Mouse (Mus musculus) CD4-positive naive resting alpha-beta T cell, adult 76 days (primary cell): ENCODE results near the gene Gm13693. TPM values are rescaled to one million over a fixed set of nuclear protein-coding genes. Genes with fewer than 3 reads are reported as not detected.

Source experiments
- total RNA-seq: library from RNA; stranded (reverse); gene quantifications from one replicate; pipeline ENCODE4 v1.2.4, GENCODE M21; 2023

The Gm13693 gene
- total RNA-seq = 2.3 TPM

DNA sequence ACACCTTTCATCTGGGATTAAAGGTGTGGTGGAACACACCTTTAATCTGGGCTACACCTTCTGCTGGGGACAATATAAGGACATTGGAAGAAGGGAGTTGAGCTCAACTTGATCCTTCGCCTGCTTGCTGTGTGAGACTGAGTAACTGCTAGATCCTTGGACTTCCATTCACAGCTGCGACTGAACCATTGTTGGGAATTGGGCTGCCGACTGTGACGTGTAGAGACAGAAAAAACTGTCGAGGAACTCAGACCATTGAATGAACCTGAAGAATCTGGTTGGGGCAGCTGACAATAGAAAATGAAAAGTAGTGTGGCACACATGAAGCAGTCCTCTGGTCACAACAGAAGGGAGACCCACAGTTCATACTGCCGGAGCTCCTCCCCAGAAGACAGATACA is at the start of gene Gm13693:
Gm13693 (plus strand) TSS at position 301 of the 400 bp plus-strand sequence.

DNA sequence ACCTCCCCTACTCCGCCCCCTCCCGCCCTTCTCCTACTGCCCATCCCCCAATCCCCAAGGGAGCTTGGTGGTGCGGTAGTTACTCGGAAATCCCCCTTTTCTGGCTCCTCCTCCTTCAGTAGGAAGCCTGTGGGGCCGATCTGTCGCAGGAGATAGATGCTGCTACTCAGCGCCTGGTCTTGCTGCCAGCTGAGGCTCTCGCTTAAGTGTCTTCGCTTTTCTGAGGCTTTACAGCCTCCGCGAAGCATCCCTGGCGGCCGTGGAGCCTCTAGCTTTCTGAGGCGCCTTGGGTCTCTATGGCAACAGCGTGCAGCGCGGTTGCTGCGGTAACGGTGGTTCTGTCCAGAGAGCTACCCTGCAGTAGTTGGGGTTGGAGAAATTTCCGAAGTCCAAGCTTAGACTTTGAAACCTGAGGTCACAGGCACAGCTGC is 20.4 kb upstream of the Gm13693 start, which contains the start of gene Zswim2:
Zswim2 (minus strand) TSS at position 298 of the 431 bp plus-strand sequence.

DNA sequence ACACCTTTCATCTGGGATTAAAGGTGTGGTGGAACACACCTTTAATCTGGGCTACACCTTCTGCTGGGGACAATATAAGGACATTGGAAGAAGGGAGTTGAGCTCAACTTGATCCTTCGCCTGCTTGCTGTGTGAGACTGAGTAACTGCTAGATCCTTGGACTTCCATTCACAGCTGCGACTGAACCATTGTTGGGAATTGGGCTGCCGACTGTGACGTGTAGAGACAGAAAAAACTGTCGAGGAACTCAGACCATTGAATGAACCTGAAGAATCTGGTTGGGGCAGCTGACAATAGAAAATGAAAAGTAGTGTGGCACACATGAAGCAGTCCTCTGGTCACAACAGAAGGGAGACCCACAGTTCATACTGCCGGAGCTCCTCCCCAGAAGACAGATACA is 5.9 kb upstream of the Gm13693 start, which contains the start of gene Gm13698:
Gm13698 (plus strand) TSS at position 301 of the 400 bp plus-strand sequence.

DNA sequence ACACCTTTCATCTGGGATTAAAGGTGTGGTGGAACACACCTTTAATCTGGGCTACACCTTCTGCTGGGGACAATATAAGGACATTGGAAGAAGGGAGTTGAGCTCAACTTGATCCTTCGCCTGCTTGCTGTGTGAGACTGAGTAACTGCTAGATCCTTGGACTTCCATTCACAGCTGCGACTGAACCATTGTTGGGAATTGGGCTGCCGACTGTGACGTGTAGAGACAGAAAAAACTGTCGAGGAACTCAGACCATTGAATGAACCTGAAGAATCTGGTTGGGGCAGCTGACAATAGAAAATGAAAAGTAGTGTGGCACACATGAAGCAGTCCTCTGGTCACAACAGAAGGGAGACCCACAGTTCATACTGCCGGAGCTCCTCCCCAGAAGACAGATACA is 5.7 kb downstream of the Gm13693 start, which contains the start of gene Gm13695:
Gm13695 (plus strand) TSS at position 301 of the 400 bp plus-strand sequence.

DNA sequence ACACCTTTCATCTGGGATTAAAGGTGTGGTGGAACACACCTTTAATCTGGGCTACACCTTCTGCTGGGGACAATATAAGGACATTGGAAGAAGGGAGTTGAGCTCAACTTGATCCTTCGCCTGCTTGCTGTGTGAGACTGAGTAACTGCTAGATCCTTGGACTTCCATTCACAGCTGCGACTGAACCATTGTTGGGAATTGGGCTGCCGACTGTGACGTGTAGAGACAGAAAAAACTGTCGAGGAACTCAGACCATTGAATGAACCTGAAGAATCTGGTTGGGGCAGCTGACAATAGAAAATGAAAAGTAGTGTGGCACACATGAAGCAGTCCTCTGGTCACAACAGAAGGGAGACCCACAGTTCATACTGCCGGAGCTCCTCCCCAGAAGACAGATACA is 11.5 kb downstream of the Gm13693 start, which contains the start of gene Gm13696:
Gm13696 (plus strand) TSS at position 301 of the 400 bp plus-strand sequence.

DNA sequence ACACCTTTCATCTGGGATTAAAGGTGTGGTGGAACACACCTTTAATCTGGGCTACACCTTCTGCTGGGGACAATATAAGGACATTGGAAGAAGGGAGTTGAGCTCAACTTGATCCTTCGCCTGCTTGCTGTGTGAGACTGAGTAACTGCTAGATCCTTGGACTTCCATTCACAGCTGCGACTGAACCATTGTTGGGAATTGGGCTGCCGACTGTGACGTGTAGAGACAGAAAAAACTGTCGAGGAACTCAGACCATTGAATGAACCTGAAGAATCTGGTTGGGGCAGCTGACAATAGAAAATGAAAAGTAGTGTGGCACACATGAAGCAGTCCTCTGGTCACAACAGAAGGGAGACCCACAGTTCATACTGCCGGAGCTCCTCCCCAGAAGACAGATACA is 17.3 kb downstream of the Gm13693 start, which contains the start of gene Gm13694:
Gm13694 (plus strand) TSS at position 301 of the 400 bp plus-strand sequence.

DNA sequence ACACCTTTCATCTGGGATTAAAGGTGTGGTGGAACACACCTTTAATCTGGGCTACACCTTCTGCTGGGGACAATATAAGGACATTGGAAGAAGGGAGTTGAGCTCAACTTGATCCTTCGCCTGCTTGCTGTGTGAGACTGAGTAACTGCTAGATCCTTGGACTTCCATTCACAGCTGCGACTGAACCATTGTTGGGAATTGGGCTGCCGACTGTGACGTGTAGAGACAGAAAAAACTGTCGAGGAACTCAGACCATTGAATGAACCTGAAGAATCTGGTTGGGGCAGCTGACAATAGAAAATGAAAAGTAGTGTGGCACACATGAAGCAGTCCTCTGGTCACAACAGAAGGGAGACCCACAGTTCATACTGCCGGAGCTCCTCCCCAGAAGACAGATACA is 23.1 kb downstream of the Gm13693 start, which contains the start of gene Gm13697:
Gm13697 (plus strand) TSS at position 301 of the 400 bp plus-strand sequence.

DNA sequence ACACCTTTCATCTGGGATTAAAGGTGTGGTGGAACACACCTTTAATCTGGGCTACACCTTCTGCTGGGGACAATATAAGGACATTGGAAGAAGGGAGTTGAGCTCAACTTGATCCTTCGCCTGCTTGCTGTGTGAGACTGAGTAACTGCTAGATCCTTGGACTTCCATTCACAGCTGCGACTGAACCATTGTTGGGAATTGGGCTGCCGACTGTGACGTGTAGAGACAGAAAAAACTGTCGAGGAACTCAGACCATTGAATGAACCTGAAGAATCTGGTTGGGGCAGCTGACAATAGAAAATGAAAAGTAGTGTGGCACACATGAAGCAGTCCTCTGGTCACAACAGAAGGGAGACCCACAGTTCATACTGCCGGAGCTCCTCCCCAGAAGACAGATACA is 28.9 kb downstream of the Gm13693 start, which contains the start of gene Gm13691:
Gm13691 (plus strand) TSS at position 301 of the 400 bp plus-strand sequence.

Other genes starting within 250 kb of the Gm13693 start
- gene Itgav, start 237.1 kb upstream of the Gm13693 start, total RNA-seq = 32.8 TPM
- gene Fam171b, start 148.9 kb upstream of the Gm13693 start, total RNA-seq = 0.82 TPM
- not detected for gene Zswim2, start 20.3 kb upstream of the Gm13693 start, total RNA-seq
- gene Gm13698, start 5.8 kb upstream of the Gm13693 start, total RNA-seq = 2.3 TPM
- not detected for gene Gm13695, start 5.8 kb downstream of the Gm13693 start, total RNA-seq
- gene Gm13696, start 11.6 kb downstream of the Gm13693 start, total RNA-seq = 2.3 TPM
- gene Gm13694, start 17.4 kb downstream of the Gm13693 start, total RNA-seq = 2.3 TPM
- gene Gm13697, start 23.2 kb downstream of the Gm13693 start, total RNA-seq = 2.3 TPM
- 2.3 TPM for gene Gm13691, start 29.1 kb downstream of the Gm13693 start, total RNA-seq